Mouse (Mus musculus): ENCODE measurements at regions not wholly inside any gene's neighbourhood (a gene's known extent, or its start where the extent isn't known, plus 50 kb on each side); places are given as distances from the start of the nearest gene placed in this dataset.
A peak's percentile ranks its signal among the peaks of the same experiment; 100 is the strongest.

GRCm38 (mm10) chr16:92935848-92936535, 110.0 kb upstream of the Runx1 start:
- no peak for DNase-seq (ENCODE audit: low read depth, low spot score)

DNA sequence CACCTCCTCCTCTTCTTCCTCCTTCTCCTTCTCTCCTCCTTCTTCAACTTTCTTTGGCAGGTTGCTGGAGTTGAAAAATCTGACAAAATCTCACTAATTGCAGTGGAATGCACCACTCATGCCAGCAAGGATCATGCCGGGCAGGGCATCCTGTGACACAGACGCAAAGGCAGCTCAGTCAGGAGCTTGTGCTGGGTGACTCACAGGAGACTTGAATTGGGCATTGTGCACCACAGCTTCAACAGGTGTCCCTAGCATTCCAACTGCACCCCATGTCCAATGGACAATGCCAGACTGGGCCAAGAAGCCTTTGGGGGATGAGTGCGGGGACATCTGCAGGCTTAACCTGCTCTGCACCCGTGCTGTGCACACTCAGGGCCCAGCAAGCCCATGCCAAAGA, 104.2 kb upstream of the Runx1 start:
- no peak for DNase-seq (ENCODE audit: low read depth, low spot score)

DNA sequence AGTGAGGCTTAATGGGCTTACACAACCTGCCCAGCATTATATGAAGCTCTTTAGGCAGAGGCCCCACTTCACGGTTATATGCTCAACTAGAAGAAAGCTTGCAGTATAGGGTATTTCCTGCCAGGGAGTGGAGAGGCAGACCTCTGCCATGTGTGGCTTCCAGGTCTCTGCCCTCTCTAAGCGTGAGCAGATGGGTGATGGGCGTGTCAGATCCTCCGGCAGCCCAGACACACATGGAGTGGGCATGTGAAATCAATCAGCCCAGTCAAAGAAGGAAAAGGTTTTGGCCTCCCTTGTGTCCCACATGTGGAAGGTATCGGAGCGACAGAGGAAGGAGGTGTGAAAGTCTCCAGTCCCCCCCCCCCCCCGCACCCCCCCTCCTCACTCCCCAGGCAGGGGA, 102.3 kb upstream of the Runx1 start:
- DNase-seq (ENCODE audit: low read depth, low spot score): no peak

- DNase-seq (ENCODE audit: low read depth, low spot score): no peak
These were observed 101.7 kb upstream of the Runx1 start for GRCm38 (mm10) chr16:92927662-92928061.

DNA sequence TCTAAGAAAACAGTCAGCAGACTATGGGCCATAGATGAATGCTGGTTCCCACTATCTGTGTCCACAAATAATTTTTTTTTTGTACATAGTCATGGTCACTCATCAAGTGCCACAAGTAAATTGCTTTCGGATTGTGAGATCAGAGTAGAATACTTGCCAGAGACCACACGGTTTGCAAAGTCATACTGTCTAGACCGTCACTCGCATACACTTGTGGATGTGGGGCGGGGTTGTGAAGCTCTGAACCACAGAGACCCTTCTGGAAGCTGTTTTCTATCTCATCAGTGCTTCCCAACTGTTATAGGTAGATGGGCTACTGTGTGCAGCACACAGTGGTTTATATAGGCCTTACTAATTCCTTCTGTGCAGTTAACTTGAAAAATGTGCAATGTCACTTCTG, 100.9 kb upstream of the Runx1 start:
- DNase-seq (ENCODE audit: low read depth, low spot score): no peak

- no peak for DNase-seq (ENCODE audit: low read depth, low spot score)
These were observed 95.0 kb upstream of the Runx1 start for GRCm38 (mm10) chr16:92920947-92921346.

DNA sequence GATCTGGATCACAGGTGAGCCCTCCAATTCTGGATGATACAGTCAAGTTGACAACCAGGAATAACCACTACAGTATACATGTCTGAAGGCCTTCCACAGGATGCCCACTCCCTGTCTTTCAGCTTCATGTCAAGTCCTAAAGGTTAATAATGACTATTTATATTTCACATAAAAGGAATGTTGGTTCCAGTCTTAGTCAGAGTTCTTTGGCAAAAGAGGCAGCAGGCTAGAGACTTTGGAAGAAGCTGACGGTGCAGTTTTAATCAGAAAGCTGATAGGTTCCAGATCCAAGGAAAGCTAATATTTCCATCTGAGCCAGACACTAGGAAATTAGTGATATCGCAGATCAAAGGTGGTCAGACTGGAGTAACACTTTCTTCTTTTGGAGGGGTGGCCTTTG, 91.4 kb upstream of the Runx1 start:
- no peak for DNase-seq (ENCODE audit: low read depth, low spot score)

- DNase-seq (ENCODE audit: low read depth, low spot score): no peak
These were observed 89.7 kb upstream of the Runx1 start for GRCm38 (mm10) chr16:92915651-92916050.

DNA sequence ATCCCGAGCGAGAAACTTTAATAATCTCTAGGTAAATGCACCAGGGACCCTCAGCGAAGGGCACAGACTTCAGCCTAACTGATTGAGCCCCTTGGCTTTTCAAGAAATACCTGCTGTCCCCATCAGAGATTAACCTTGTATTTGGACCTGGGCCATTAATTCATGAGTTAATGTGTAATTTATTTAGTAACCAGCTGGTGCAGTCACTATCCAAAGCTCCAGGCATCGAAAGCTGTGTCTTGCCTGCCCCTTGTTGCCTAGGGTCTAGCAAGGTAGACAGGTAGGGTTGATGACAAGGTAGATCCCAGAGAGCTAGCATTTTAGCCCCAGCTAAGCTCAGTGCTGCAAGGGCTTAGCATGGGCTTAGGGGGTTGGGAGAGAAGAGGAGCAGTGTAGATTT, 80.9 kb upstream of the Runx1 start:
- no peak for DNase-seq (ENCODE audit: low read depth, low spot score)

GRCm38 (mm10) chr16:92905626-92906025, 79.7 kb upstream of the Runx1 start:
- no peak for DNase-seq (ENCODE audit: low read depth, low spot score)

GRCm38 (mm10) chr16:92903892-92904473, 78.0 kb upstream of the Runx1 start:
- peak; percentile 28 for DNase-seq (ENCODE audit: low read depth, low spot score)

- no peak for DNase-seq (ENCODE audit: low read depth, low spot score)
These were observed 77.5 kb upstream of the Runx1 start for GRCm38 (mm10) chr16:92903486-92903885.

GRCm38 (mm10) chr16:92899704-92900103, 73.8 kb upstream of the Runx1 start:
- no peak for DNase-seq (ENCODE audit: low read depth, low spot score)

- no peak for DNase-seq (ENCODE audit: low read depth, low spot score)
These were observed 65.8 kb upstream of the Runx1 start for GRCm38 (mm10) chr16:92891741-92892140.

GRCm38 (mm10) chr16:92890713-92891112, 64.8 kb upstream of the Runx1 start:
- DNase-seq (ENCODE audit: low read depth, low spot score): no peak

DNA sequence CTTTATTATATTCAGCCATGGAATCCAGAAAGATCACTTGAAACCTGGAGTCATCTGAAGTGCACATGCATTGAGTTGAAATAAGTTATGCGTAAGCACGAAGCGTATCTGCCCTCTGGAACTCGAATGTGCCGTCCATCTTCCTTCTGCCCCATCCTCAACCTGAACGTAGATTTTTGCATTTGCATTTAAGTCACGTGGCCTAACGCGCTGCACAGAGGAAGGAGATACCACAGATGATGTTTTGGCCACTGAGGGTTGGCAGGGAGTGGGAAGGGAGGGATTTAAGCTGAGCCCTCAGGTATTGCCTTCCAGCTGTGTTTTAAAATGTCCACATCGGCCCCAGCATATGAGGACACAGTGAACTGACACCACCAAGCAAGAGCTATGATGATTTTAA, 63.6 kb upstream of the Runx1 start:
- DNase-seq (ENCODE audit: low read depth, low spot score): no peak

DNA sequence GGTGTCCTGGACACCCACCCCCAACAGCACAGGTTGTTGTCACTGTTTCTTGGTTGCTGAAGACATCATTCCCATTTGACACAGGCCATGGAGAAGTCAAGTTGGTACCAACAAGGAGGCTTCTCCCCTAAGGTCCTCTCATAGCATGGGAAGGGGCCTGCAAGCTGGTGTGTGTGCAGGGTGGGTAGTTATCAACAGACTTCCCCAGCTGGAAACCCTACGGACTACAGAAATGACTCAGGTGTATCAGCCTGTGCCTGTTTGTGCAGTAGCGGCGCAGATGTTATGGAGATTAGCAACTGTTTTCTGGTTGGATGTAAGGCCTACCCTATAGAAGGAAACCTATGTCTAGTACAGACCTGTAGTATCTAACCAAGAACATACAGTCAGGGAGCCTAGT, 60.3 kb upstream of the Runx1 start:
- no peak for DNase-seq (ENCODE audit: low read depth, low spot score)

- DNase-seq (ENCODE audit: low read depth, low spot score): no peak
These were observed 57.9 kb upstream of the Runx1 start for GRCm38 (mm10) chr16:92883821-92884272.

DNA sequence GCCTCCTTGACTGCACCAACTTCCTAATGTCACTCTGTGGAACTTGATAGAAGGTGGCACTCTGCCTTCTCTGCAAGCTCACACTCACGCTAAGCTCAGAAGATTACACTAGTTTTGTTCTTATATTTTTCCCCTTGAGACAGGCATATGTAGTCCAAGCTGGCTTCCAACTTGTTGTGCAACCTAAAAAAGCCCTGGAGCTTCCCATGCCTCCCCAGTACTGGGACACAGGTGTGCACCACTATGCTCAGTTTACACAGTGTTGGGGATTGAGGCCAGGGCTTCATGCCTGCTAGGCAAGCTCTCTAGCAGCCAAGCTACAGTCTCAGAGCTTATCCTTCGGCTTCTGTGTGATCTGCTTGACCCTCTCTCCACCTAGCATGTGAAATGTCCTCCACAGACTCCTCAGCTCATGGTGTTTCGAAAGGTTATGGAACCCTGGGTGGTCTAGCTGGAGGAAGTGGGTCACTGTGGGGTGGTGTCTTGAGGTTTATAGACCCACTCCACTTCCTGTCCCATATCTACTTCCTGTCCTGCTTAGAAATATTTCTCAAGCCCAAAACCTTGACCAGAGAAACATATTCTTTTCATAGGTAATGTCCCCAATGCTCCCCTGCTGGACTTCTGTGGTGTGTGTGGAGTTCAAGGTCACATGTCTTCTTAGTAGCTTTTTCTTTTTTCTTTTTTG, 54.6 kb upstream of the Runx1 start:
- no peak for DNase-seq (ENCODE audit: low read depth, low spot score)

- DNase-seq (ENCODE audit: low read depth, low spot score): no peak
These were observed 52.1 kb upstream of the Runx1 start for GRCm38 (mm10) chr16:92878081-92878480.

Measured in ZHBTc4 (cell line).